Mouse (Mus musculus): ENCODE measurements around the gene Rhoj. TPM values are rescaled to one million over a fixed set of nuclear protein-coding genes. Genes with fewer than 3 reads are reported as not detected.
"Not testable (repeated sequence)": the region's sequence is repeated elsewhere in the genome, so short reads cannot be mapped to it uniquely, and the experiment has no call there.

The Rhoj gene
- total RNA-seq, 4 experiments from 2014 or later = 21.1 to 29.9 (median 25.7) TPM

GRCm38 (mm10) chr12:75394011-75394773 is 86.1 kb downstream of the Rhoj start:
- DNase-seq (ENCODE audit: low spot score) = no peak

GRCm38 (mm10) chr12:75396616-75397015 is 88.5 kb downstream of the Rhoj start:
- DNase-seq (ENCODE audit: low spot score) = no peak

GRCm38 (mm10) chr12:75397077-75397476 is 89.0 kb downstream of the Rhoj start:
- DNase-seq (ENCODE audit: low spot score) = peak; percentile 17

- DNase-seq (ENCODE audit: low spot score) = peak; percentile 18
Observed at GRCm38 (mm10) chr12:75412964-75413363, 104.8 kb downstream of the Rhoj start.

GRCm38 (mm10) chr12:75414991-75415390 is 106.9 kb downstream of the Rhoj start:
- DNase-seq (ENCODE audit: low spot score) = peak; percentile 41

GRCm38 (mm10) chr12:75416681-75417080 is 108.6 kb downstream of the Rhoj start, which contains the start of gene Gphb5:
Gene Gphb5 (minus strand): TSS chr12:75416781.
- DNase-seq (ENCODE audit: low spot score) = no peak

- DNase-seq (ENCODE audit: low spot score) = no peak
Observed at GRCm38 (mm10) chr12:75424359-75424758, 116.2 kb downstream of the Rhoj start.

GRCm38 (mm10) chr12:75424817-75425216 is 116.7 kb downstream of the Rhoj start:
- DNase-seq (ENCODE audit: low spot score) = no peak

GRCm38 (mm10) chr12:75425882-75426281 is 117.8 kb downstream of the Rhoj start:
- no peak for DNase-seq (ENCODE audit: low spot score)

GRCm38 (mm10) chr12:75428719-75429118 is 120.6 kb downstream of the Rhoj start:
- DNase-seq (ENCODE audit: low spot score) = no peak

GRCm38 (mm10) chr12:75429685-75430396 is 121.7 kb downstream of the Rhoj start:
- DNase-seq (ENCODE audit: low spot score) = no peak

GRCm38 (mm10) chr12:75432400-75432799 is 124.3 kb downstream of the Rhoj start:
- DNase-seq (ENCODE audit: low spot score) = not testable (repeated sequence)

GRCm38 (mm10) chr12:75446245-75446644 is 138.1 kb downstream of the Rhoj start:
- DNase-seq (ENCODE audit: low spot score) = no peak

GRCm38 (mm10) chr12:75448921-75449320 is 140.8 kb downstream of the Rhoj start:
- peak; percentile 59 for DNase-seq (ENCODE audit: low spot score)

GRCm38 (mm10) chr12:75449475-75449966 is 141.4 kb downstream of the Rhoj start:
- no peak for DNase-seq (ENCODE audit: low spot score)

GRCm38 (mm10) chr12:75450011-75450410 is 141.9 kb downstream of the Rhoj start:
- no peak for DNase-seq (ENCODE audit: low spot score)

- no peak for DNase-seq (ENCODE audit: low spot score)
Observed at GRCm38 (mm10) chr12:75450592-75450991, 142.5 kb downstream of the Rhoj start.

Other genes with a start within 250 kb of the Rhoj start
- gene Kcnh5, start 131.0 kb upstream of the Rhoj start, total RNA-seq (2022) = not detected
- not detected for gene Gphb5, start 108.5 kb downstream of the Rhoj start, total RNA-seq (2022)

Data from heart, adult 8-10 months (tissue).